Mouse (Mus musculus) kidney, postnatal 25 days (tissue): ENCODE data around the gene Itih3.
A peak's percentile ranks its signal among the peaks of the same experiment; 100 is the strongest.

Experiments used
- DNase-seq, 2 experiments: peaks; one replicate each; pipeline ENCODE4 v3.0.0; 2021; ENCODE audit warnings: mixed read lengths in 2 of 2

The Itih3 gene

GRCm38 (mm10) chr14:30899972-30900371 lies 23.6 kb downstream of the Itih3 start:
- no peak for DNase-seq

DNA sequence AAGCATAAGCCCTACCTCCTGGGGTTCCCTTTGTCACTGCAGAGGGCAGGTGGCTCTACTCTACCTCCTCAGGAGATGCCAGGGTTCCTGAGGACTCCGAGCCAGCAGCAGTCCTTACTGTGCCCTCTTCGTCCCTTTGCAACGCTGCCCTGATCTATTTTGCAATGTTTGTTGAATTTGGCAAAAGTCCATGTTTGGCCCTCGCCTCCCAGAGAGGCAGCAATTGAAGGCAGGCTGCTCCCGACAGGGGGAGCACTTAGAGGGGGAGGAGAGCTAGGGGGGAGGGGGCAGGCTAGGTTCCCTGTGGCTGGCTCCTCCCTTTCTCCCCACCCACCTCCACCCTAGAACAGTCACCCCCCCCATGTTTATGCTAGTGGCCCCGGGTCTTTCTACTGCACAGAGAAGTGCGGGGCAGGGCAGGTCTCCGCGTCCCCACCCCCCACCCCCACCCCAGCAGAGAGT lies 35.3 kb downstream of the Itih3 start:
- peak; percentile 61 to 79 for DNase-seq

- no peak for DNase-seq
Measured at GRCm38 (mm10) chr14:30886204-30886603, 37.4 kb downstream of the Itih3 start, which contains the start of gene Itih4. TSS of gene Itih4 (plus strand) at chr14:30886476.

- DNase-seq, result no peak
Measured at GRCm38 (mm10) chr14:30885298-30885697, 38.3 kb downstream of the Itih3 start.

GRCm38 (mm10) chr14:30881718-30882108 lies 41.8 kb downstream of the Itih3 start:
- DNase-seq, result no peak

DNA sequence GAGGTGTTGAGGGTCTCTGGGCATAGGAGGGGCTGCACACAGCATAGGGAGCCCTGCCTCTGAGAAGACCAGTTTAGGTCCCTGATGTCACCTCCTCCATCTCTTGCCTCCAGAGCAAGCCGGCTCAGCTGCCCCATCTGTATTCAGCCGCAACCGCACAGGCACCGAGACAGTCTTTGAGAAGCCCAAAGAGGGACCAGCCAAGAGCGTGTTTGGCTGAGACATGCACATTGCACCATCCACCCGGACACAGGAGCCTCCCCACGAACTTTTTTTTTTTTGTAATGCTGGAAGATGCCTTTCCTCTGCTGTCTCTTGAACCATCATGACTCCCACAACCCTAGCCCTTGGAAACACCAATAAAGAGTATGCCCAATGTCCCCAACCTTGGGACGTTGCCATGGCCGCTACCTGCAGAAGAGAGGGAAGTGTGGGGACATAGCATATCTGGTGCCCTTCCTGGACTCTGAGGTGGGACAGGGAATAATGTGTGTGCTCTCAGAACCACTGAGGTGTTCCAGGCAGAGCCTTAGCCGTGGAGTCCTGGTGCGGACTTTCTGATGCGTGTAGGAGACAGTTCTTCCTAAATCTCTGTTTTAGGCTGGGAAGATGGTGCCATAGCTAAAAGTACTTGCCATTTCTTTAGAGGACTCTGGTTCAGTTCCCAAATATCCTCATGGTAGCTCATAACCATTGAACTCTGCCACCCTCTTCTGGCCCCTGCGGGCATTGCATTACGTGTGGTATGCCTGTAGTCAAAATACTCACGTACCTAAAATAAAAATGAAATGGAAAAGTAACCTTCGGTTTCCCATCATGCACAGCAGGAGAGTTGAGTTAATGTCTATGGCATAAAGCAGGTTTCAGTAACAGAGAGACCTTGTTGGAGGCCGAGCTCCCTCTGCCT lies 42.5 kb downstream of the Itih3 start:
- peak; percentile 57 to 82 for DNase-seq

DNA sequence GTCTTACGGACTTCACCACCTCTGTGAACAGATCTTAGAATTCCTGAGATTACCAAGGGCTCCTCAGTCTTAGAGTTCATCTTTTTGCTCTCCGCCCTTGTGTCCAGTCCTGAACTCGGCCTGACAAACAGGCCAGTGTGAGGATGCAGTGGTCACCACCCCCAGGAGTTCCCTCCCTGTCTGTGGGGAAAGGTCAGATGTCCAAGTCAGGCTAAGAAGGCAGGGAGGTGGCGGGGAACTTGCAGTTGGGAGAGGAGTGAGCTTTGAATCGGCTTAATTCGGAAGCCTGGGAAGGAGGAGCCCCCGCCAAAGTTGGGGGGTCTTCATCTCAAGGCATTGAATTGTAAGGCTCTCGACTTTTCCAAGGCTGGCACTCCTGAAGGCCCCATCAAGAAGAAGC lies 43.3 kb downstream of the Itih3 start:
- no peak for DNase-seq

- DNase-seq, result no peak
Measured at GRCm38 (mm10) chr14:30879794-30880193, 43.8 kb downstream of the Itih3 start.

DNA sequence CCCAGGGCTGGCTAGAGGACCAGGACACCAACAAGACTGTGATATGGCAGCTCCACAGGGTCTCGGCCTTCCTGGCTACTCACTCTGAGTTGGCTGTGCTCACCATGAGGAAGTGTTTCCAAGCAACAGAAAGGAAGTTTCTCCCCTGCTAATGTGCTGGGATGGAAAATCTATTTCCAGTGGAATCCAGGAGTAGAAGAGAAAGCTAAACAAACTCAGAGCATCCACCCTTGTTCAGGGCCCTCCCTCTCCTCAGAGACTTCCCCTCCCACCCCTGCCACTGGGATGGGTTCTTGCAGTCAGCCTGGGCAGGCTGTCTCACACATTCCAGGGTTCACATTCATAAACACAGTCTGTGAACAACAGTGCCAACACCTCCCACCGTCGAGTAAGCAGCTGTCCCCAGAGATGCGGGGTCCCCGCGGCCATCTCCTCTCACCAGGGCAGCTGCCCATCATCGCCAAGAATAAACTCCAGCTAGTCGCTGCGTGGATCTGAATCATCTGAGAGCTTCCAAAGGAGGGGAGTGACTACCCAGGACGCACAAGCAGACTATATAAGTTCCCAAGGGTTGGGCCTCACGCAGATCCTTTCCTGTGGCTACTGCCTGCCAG lies 44.5 kb downstream of the Itih3 start, which contains the start of gene Mustn1:
Mustn1 (plus strand) TSS at position 243 of the 614 bp plus-strand sequence.
- peak in 1 of 2 experiments; percentile 55 for DNase-seq

DNA sequence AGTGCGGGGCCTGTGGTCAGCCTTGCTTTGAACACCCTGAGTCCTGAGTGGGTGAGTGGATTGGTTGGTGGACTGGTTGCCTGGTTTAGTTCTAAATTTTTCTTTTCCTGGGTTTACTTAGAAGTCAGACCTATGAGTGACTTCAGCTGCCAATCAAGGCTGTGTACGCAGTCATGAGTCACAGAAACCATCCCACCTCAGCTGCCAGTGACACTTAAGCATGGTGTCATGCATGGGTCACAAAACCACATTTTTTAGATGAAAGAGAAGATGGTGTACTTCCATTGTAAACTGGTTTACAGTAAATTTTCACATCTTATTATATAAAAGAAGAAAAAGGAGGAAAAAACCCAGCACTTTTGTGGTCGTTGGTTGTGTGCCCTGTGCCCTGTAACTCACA lies 45.7 kb downstream of the Itih3 start:
- no peak for DNase-seq

GRCm38 (mm10) chr14:30876451-30876850 lies 47.1 kb downstream of the Itih3 start:
- no peak for DNase-seq

DNA sequence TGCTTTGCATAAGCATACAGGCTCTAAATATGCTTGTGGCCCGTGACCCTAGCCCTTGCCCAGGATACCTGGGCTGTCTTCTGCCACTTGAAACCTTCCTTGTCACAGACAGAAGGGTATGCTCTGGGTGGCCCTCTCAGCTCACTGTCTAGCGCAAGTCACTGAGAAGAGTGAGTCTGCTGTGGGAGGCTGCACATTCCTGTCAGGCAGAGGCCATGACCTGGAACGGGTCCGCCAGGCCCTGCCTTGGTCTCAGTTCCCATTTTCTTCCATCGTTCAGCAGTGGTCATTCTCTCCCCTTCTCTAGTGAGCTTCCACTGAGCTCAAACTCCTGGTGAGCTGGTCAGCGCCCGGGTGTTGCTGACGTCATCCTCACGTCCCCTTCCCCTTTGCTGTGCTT lies 47.6 kb downstream of the Itih3 start:
- DNase-seq, result peak; percentile 27 to 55

- DNase-seq, result no peak
Measured at GRCm38 (mm10) chr14:30875130-30875865, 48.3 kb downstream of the Itih3 start.

DNA sequence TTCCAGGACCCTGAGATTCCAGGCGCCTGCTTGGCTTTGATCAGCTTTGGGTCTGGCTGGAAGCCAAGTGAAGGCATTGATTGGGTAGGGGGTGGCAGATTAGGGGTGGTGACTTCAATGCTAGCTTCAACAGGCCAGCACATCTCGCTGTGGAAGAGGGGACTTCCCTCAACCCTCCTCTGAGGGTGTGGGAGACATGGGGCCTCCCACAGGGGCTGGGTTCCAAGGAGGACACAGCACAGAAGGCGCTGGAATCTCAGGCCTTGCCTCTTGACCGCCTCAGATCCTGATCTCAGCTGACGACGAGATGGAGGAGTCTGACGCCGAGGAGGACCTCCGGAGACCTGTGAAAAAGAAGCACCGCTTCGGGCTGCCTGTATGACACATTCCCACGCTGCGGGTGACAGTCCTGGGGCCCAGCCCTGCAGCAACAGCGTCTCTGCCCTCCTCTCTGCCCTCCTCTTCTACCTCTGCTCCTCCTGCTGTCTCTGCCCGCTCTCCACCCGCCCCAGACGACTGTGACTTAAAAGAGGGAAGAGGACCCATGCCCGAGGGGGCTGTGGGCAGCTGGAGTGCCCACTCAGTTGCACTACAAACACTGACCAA lies 49.4 kb downstream of the Itih3 start:
- DNase-seq, result no peak

GRCm38 (mm10) chr14:30870206-30871147 lies 53.1 kb downstream of the Itih3 start:
- DNase-seq, result no peak

- peak in 1 of 2 experiments; percentile 53 for DNase-seq
Measured at GRCm38 (mm10) chr14:30869391-30869801, 54.2 kb downstream of the Itih3 start.

- no peak for DNase-seq
Measured at GRCm38 (mm10) chr14:30868826-30869225, 54.7 kb downstream of the Itih3 start.

DNA sequence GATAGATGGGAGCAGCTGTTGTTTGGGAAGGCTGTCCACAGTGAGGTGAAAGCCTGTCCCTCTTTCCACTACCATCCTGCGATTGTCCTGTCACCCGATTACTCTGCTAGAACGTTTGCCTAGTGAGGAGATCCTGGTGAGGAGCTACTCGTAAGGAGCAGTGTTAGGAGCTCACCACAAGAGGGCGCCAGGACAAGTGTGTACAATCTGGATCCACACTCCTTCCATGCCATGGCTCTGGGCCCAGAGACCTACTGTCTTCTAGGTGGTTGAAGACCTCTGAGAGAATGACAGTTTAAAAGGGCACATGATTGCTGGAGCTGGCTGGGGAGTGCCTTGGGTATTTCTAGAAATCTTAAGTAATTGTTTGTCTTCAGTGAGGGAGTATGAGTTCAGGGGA lies 56.5 kb downstream of the Itih3 start:
- peak; percentile 83 to 84 for DNase-seq

- peak in 1 of 2 experiments; percentile 34 for DNase-seq
Measured at GRCm38 (mm10) chr14:30865311-30865710, 58.2 kb downstream of the Itih3 start.

GRCm38 (mm10) chr14:30862368-30862767 lies 61.2 kb downstream of the Itih3 start:
- no peak for DNase-seq

- peak; percentile 24 to 60 for DNase-seq
Measured at GRCm38 (mm10) chr14:30861421-30862125, 62.0 kb downstream of the Itih3 start.
